Mouse (Mus musculus) urinary bladder, postnatal 10 days (tissue): ENCODE results near the gene Trio.

Experiments
- DNase-seq: peaks from one replicate; pipeline ENCODE4 v3.0.0; 2022; ENCODE audit warnings: low spot score

The Trio gene

GRCm38 (mm10) chr15:28037651-28038050 lies 12.0 kb upstream of the Trio start:
- no peak for DNase-seq

- no peak for DNase-seq
Observed at GRCm38 (mm10) chr15:28035601-28036000, 10.0 kb upstream of the Trio start.

- no peak for DNase-seq
Observed at GRCm38 (mm10) chr15:28034636-28035035, 9.0 kb upstream of the Trio start.

GRCm38 (mm10) chr15:28029371-28029770 lies 3.7 kb upstream of the Trio start:
- no peak for DNase-seq

GRCm38 (mm10) chr15:28028542-28028941 lies 2.9 kb upstream of the Trio start:
- no peak for DNase-seq

GRCm38 (mm10) chr15:28026167-28026481 lies 476 bp upstream of the Trio start:
- DNase-seq, result no peak

- DNase-seq, result no peak
Observed at GRCm38 (mm10) chr15:28024965-28025338, 696 bp downstream of the Trio start.

GRCm38 (mm10) chr15:28024031-28024964 lies 1.4 kb downstream of the Trio start:
- peak; percentile 39 for DNase-seq

GRCm38 (mm10) chr15:28021591-28022209 lies 3.9 kb downstream of the Trio start:
- DNase-seq, result no peak

- DNase-seq, result no peak
Observed at GRCm38 (mm10) chr15:28019393-28020070, 6.1 kb downstream of the Trio start.

- no peak for DNase-seq
Observed at GRCm38 (mm10) chr15:28007516-28007915, 18.1 kb downstream of the Trio start.

- DNase-seq, result no peak
Observed at GRCm38 (mm10) chr15:28004192-28004767, 21.4 kb downstream of the Trio start.

- no peak for DNase-seq
Observed at GRCm38 (mm10) chr15:28002515-28002914, 23.1 kb downstream of the Trio start.

- no peak for DNase-seq
Observed at GRCm38 (mm10) chr15:28001299-28001698, 24.3 kb downstream of the Trio start.

GRCm38 (mm10) chr15:27998621-27999359 lies 26.9 kb downstream of the Trio start:
- DNase-seq, result no peak

GRCm38 (mm10) chr15:27997917-27998316 lies 27.7 kb downstream of the Trio start:
- no peak for DNase-seq

GRCm38 (mm10) chr15:27997391-27997841 lies 28.2 kb downstream of the Trio start:
- no peak for DNase-seq

GRCm38 (mm10) chr15:27996750-27997149 lies 28.9 kb downstream of the Trio start:
- DNase-seq, result no peak

- no peak for DNase-seq
Observed at GRCm38 (mm10) chr15:27995421-27995820, 30.2 kb downstream of the Trio start.

- DNase-seq, result no peak
Observed at GRCm38 (mm10) chr15:27994870-27995269, 30.8 kb downstream of the Trio start.

GRCm38 (mm10) chr15:27993528-27993927 lies 32.1 kb downstream of the Trio start:
- DNase-seq, result no peak

GRCm38 (mm10) chr15:27992596-27992995 lies 33.1 kb downstream of the Trio start:
- DNase-seq, result no peak
